Mouse (Mus musculus) ES-CJ7 (cell line): ENCODE results near the gene Trim13.

Experiments
- DNase-seq: peaks from one replicate; pipeline ENCODE4 v3.0.0; 2011; ENCODE audit warnings: low read depth, low spot score

Gene Trim13

DNA sequence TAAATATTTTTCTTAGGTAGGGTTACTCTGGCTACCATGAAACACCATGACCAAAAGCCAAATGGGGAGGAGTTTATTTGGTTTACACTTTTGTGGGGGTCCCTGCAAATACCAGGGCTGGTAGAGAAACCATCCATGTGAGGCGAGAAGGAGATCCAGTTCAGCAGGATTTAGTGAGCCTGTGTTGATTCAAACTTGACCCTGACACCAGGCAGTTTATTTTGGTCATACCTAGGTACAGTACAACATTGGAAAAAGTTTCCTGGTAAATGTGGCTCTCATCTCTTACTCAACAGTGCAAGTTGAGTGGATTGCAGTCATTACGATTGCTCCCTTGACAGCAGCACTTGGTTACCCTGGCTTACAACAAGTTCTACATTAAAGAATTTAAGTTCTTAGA is 15.3 kb downstream of the Trim13 start:
- no peak for DNase-seq

DNA sequence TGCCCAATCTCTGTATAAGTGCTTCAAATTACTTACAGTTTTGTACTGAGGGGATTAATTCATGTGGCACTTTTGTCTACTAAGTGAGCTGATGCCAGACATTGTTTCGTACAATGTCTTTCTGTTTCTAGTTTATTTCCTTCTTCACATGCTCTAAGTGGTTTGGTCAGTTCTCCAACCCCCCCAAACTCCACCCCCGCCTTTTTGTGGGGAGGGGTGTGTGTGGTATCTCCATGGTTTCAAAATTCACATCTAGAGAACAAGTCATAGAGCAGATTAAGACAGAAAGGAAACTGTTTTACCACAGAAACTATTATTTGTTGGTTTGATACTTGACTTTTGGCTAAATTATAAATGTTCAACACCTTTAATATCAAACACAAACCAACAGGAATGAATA is 22.3 kb downstream of the Trim13 start:
- DNase-seq: no peak

DNA sequence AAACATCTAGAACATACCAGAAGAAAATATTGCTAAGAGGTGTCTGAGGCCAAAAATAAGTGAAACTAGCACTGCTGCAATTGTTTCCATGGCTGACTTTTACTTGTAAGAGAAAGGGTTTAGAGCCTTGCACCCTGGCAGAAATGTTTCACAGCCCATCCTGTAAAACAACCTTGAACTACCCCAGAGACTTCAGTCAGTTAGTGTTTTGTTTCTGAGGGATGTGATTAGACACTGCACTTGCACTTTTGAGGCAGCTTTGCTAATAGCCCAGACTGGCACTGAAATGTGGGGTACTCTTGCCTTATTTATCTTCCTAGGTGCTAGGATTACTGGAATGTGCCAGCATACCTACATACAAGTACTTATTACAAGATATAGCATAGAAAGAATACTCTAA is 37.9 kb downstream of the Trim13 start:
- DNase-seq: no peak

GRCm38 (mm10) chr14:61642668-61643067 is 44.6 kb downstream of the Trim13 start:
- no peak for DNase-seq

DNA sequence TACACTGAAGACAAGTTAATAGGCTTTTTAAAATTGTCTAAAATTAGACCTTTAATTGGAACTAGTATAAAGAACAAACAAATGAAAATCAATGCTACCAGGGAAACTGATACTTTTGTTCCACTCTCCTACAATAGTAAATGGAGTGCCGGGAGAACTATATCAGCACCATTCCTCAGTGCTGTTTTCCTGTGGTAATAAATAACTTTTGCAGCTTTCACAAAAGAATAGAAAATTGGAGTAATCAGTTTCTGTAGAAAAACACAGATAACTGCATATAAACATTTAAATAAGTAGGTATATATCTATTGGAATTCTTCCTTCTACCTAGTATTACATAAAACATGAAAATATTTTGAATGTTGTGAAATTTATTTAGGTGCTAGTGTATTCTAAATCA is 47.5 kb downstream of the Trim13 start:
- no peak for DNase-seq

- DNase-seq: peak; percentile 55
These were observed 49.3 kb downstream of the Trim13 start for GRCm38 (mm10) chr14:61647182-61647880.

DNA sequence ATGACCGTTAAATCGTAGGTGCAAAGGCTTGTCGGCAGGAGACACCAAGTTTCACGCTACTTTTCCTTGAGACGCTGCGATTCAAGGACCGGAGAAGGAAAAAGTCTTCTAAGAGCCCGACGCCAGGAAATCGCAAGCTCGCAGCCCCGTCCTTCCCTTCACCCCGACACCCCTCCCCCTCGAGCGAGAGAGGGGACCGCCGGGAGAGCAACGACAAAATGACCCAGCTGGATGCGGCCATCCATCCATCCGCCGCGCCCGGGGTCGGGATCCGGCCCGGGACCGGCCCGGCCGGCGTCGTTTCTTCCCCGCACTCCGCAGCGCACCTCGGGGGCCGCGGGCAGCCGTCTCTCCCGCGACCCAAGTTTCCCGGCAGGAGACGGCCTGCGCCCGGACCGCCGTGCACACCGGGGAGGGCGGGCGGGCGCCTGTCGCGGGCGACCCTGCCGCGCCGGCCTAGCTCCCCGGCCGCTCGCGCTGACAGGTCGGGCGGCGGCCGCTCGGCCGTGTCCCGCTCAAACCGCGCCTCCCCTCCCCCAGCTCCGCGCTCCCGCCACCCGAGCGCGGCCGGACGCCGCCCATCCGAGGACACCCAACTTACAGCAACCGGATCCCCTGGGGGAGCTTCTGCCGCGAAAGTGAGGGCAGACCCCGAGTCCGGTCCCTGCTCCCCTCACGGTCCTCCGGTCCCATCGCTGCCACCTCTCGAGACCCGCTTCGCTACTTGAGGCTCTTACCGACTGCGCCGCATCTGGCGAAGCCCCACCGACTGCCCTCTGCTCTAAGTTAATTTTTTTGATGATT is 50.0 kb downstream of the Trim13 start:
- peak; percentile 55 for DNase-seq

- peak; percentile 97 for DNase-seq
These were observed 50.8 kb downstream of the Trim13 start for GRCm38 (mm10) chr14:61648685-61649504.

DNA sequence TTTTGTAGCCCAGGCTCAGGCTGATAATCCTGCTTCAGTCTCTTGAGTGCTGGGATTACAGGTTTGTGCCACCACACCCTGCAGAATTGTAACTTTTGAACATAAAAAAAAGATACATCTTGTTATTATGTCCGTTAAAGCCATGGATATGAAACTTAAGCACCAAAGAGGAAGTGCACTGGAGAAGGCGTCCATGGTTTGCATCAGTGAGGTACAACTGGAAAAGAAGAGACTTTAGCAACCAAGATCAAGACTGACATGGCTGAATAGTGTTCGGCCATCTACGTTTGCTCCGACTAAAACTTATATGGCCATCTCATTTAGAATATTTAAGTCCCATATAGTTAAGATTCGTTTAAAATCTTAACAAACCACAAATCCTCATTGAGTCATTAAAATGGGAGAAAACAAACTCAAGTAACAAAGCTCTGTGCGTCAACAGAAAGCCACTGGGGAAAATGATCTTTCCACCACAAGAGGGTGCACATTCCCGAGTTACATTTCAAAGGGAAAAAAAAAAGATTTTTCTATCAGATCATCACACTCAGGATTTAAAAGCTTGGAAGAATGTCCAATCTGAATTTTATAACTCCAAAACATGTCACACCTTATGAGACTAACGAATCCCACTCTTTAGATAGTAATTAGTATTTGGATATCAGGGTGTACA is 52.4 kb downstream of the Trim13 start:
- peak; percentile 39 for DNase-seq
